17 mouse cellular contexts compared by ENCODE assay signal in the genomic region with DNA sequence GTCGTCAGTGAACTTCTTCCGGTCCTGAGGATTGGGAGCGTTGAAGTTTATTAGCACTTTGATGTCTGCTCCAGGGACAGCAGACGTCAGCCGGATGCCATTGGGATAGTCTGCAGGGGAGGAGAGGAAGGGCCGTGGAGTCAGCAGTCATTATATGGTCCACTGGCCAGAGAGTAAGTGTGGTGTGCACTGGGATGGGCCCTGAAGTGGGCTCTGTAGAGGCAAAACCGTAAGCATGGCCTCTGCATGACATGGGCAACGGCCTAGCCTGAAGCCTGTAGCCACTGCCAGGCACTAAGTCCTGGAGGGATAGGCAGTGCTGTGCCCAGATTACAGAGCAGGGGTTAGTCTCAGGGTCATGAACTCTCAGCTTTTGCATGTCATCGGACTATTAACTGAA.
"Had no signal": no experiment of that assay in that cellular context is flagged by ENCODE, and none has a peak within 500 bp of the region (broad histone marks: within the 10 kb centered on the region; RNA-seq: fewer than 3 reads in every experiment).

No protein-coding gene starts in this region.

- H3K27me3 ChIP-seq: lung, embryonic 15.5 days; megakaryocyte, embryonic 14.5 days; midbrain, embryonic 13.5 days; midbrain, embryonic 15.5 days; neural tube, embryonic 12.5 days; stomach, embryonic 15.5 days had no signal

- H3K9ac ChIP-seq: lung, embryonic 15.5 days; midbrain, embryonic 13.5 days; midbrain, embryonic 15.5 days; neural tube, embryonic 12.5 days; stomach, embryonic 15.5 days had no signal

- H3K4me2 ChIP-seq: lung, embryonic 15.5 days; midbrain, embryonic 11.5 days; midbrain, embryonic 13.5 days; midbrain, embryonic 15.5 days; neural tube, embryonic 12.5 days; stomach, embryonic 15.5 days had no signal

- DNase-seq: lung, adult 2 months; lung, postnatal 14 days; lung, postnatal 36 days; right cerebral cortex, postnatal 14 days; thymus, adult 2 months; thymus, postnatal 25 days; thymus, postnatal 4 days had no signal

- H3K27ac ChIP-seq: lung, embryonic 15.5 days; macrophage; midbrain, embryonic 13.5 days; midbrain, embryonic 15.5 days; neural tube, embryonic 12.5 days; stomach, embryonic 15.5 days; stomach, postnatal 0 days had no signal

- H3K4me1 ChIP-seq: lung, embryonic 15.5 days; midbrain, embryonic 13.5 days; midbrain, embryonic 15.5 days; neural tube, embryonic 12.5 days; stomach, embryonic 15.5 days had no signal

- ATAC-seq: lung, postnatal 0 days; midbrain, embryonic 13.5 days; midbrain, embryonic 15.5 days had no signal

- H3K4me3 ChIP-seq: lung, embryonic 15.5 days; megakaryocyte, embryonic 14.5 days; midbrain, embryonic 13.5 days; midbrain, embryonic 15.5 days; neural tube, embryonic 12.5 days; stomach, embryonic 15.5 days had no signal

- H3K9me3 ChIP-seq: lung, embryonic 15.5 days; megakaryocyte, embryonic 14.5 days; midbrain, embryonic 13.5 days; midbrain, embryonic 15.5 days; neural tube, embryonic 12.5 days; stomach, embryonic 15.5 days had no signal
